Mouse (Mus musculus): ENCODE data around the gene Cpne9.
"Not testable (repeated sequence)": the region's sequence is repeated elsewhere in the genome, so short reads cannot be mapped to it uniquely, and the experiment has no call there.

Gene Cpne9

GRCm38 (mm10) chr6:113289346-113289745, 7.2 kb downstream of the Cpne9 start:
- no peak for DNase-seq (ENCODE audit: low read depth, low spot score)

DNA sequence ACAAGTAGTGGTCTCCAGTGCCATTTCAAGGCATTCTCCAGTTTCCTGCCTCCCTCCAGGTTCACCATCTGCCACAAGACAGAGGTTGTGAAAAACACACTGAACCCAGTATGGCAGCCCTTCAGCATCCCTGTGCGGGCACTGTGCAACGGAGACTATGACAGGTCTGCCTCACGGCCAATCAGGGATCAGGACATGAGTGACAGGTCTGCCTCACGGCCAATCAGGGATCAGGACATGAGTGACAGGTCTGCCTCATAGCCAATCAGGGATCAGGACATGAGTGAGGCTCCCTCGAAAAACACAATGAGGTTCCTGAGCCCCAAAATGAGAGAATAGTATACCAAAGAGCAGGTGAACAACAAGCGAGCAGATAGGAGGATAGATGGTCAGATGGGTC, 8.2 kb downstream of the Cpne9 start:
- no peak for DNase-seq (ENCODE audit: low read depth, low spot score)

DNA sequence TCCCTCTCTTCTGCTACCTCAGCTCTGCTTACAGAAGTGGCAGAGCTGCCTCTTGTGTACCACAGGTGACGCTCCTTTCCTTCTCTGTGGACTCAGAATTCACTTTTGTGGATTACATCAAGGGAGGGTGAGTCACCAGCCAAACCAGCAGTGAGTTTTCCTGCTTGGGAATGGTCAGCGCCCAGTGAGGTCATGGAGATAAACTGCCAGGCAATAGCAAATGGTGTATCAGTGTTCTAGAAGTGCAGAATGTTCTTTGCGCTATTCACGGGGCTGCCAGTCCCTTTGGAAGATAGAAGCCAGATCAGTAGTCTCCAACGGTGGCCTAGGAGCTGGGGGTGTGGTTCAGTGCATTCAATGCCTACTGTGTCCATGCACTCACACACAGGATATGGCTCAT, 10.8 kb downstream of the Cpne9 start:
- DNase-seq (ENCODE audit: low read depth, low spot score), result no peak

DNA sequence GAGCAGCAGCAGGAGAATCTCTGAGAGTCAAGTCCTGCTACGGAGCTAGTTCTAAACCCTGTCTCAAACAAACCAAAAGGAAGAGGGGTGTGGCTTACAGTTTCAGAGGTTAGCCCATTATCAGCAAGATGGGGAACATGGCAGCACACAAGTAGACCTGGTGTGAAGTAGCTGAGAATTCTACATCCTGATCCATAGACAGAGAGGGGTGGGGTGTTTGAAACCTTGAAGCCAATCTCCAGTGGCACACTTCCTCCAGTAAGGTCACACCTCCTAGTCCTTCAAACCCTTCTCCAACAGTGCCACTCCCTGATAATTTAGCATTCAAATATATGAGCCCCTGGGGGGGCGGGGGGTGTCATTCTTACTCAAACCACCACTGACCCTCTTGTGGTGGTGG, 13.9 kb downstream of the Cpne9 start:
- no peak for DNase-seq (ENCODE audit: low read depth, low spot score)

DNA sequence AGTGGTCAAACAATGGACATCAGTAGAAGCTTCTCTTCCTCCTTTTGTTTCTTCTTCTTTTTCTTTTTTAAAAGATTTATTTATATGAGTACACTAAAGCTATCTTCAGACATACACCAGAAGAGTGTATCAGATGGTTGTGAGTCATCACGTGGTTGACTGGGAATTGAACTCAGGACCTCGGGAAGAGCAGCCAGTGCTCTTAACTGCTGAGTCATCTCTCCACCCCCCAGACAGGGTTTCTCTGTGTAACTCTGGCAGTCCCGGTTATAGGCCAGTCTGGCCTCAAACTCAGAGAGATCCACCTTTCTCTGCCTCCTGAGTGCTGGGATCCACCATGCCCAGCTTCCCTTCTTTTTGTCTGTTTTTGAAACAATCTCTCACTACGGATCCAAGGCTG, 14.5 kb downstream of the Cpne9 start:
- DNase-seq (ENCODE audit: low read depth, low spot score), result no peak

DNA sequence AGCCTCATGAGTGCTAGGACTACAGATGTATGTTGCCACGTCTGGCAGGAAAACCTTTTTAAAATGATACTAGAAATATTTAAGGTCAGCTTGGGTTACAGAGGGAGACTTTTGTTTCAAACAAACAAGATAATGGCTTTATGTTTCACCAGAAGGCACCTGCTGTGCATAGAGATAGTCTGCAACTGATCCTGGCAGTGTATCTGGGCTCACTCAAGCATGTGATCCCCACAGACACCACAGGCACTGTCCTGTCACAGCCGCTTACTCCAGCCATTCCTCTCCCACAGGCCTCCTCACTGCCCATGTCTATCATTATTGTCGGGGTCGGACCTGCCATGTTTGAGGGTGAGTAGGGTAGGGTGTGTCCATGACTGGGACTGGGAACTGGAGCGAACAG, 19.2 kb downstream of the Cpne9 start:
- DNase-seq (ENCODE audit: low read depth, low spot score), result no peak

DNA sequence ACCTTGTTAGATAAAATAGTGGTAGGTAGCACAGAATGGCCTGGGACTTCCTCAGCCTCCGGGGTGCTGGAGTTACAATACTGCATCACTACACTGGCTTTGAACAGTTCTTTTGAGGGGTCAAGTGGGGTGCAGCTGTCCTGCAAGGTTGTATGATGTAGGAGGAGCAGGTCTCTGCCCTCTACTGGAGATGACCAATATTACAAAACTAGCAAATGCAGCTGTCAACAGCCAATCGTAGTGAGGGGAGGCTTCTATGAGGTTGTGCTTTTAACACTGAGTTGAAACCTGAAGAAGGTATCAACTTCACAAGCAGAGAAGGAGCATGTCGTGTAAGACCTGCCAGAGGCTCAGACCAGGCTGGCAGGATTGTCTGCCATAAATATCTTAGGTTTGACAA, 20.2 kb downstream of the Cpne9 start:
- peak; percentile 30 for DNase-seq (ENCODE audit: low read depth, low spot score)

GRCm38 (mm10) chr6:113306322-113306985, 24.3 kb downstream of the Cpne9 start:
- DNase-seq (ENCODE audit: low read depth, low spot score), result peak; percentile 98

DNA sequence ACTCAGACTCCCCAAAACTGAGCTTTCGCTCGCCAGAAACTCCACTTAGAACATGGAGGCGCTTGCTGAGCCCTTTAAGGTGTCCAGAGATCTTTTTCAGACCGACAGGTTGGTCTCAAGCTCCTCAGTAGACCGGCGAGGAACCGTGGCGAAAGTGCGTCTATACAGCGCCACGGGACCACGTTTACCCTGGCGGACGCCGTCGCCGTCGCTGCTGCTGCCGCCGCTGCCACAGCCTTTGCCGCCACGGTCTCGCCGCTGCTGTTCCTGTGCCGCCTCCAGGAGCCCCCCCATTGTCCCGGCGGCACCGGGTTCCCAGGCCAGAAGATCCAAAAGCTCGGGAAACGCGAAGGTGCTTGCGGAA, 24.9 kb downstream of the Cpne9 start, which contains the start of gene Brpf1:
Gene Brpf1, plus strand, starts transcription at position 152 of the 364 bp plus-strand sequence.
- no peak for DNase-seq (ENCODE audit: low read depth, low spot score)

- DNase-seq (ENCODE audit: low read depth, low spot score), result no peak
These were observed 25.5 kb downstream of the Cpne9 start for GRCm38 (mm10) chr6:113307481-113308121.

DNA sequence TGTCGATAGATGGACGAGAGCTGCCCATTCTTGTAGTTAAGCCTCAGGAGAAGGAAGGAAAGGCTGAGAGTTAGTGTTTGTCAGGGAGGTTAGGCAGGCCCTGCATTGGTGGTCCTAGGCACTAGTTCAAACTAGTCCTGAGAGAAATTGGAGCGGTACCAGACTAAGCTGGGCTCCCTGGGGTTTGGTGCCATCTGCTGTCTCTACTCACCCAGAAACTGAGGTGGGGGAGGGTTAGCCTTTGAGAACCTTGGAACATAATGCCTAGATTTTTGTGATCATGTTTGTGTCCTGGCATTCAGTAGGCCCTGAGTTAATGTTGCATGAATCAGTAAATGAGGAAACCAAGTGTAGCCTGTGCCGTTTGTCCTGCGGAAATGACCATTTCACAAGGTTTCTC, 26.0 kb downstream of the Cpne9 start:
- no peak for DNase-seq (ENCODE audit: low read depth, low spot score)

GRCm38 (mm10) chr6:113315972-113316371, 33.9 kb downstream of the Cpne9 start:
- no peak for DNase-seq (ENCODE audit: low read depth, low spot score)

DNA sequence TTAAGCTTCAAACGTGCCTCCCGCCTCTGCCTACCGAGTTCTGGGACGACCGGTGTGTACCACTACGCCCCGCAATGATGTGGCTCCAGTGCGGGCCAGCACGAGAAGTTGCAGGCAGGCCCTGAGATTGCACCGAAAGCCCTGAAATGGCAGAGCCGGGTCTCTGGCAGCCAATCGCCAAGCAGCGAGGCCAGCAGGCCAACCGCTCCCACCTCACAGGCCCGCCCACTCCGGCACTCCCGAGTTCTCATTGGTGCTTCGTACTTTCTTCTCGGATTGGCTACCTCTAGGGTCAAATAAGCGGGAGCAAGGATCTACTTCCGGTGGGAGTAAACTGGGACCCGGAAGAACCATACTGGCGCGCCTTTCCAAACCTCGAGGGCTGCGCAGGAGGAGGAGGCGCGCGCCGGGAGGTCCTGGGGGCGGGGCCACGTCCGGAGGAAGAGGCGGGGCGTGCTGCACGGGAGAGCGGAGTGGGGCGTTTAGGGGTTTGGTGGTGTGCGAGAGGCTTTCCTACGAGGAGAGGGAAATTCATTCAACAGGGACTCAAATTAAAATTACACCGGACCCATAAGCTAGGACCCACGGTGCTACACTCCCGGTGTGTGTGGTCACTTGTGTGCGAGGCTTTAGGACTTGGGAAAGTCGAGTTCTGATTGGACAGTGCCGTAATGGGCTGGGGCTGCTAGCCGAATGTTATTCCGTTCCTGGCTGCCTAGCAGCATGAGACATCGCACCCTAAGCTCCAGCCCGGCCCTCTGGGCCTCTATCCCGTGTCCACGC, 44.6 kb downstream of the Cpne9 start, which contains the start of gene Ogg1:
Gene Ogg1, plus strand, starts transcription at position 440 of the 783 bp plus-strand sequence.
- peak; percentile 95 for DNase-seq (ENCODE audit: low read depth, low spot score)

DNA sequence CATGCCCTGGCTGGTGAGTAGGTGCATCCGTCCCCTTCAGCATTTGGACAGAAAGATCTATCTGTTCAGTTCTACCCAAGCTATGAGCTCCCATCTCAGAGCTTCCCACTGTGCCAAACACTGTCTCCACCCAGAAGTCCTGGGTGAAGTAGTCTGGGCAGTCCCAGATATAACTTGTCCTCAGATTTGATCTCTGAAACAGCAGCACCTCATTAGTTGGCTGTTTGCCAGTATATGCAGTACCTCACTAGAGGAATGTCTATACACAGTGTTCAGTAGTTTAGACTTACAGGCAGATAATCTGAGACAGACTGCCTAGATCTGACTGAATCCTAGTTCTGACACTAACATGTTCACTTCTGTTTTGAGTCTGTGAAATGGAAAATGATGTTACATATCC, 47.3 kb downstream of the Cpne9 start:
- no peak for DNase-seq (ENCODE audit: low read depth, low spot score)

DNA sequence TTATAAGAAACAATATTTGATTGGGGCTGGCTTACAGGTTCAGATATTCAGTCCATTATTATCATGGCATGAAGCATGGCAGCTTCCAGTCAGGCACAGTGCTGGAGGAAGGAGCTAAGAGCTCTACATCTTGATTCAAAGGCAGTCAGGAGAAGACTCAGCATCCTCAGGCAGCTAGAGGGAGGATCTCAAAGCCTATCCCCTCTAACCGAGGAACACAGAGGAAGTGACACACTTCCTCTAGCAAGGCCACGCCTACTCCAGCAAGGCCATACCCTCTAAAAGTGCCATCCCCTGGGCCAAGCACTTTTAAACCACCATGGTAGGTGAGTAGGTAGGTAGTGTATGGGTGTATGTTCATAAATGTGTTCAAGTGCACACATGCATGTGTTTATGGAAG, 48.4 kb downstream of the Cpne9 start:
- DNase-seq (ENCODE audit: low read depth, low spot score), result no peak

DNA sequence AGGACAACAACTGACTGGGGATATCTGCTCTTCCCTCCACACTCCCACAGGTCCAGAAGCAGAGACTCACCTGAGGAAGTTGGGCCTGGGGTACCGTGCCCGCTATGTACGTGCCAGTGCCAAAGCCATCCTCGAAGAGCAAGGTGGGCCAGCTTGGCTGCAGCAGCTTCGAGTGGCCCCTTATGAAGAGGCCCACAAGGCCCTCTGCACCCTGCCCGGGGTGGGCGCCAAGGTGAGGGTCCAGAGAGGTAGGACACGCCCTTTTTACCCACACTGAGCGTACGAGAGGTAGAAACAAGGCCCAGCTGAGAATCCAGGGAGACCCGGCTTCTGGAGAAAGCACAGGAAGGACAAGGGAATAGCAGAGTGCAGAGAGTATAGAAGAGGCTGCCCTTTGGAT, 49.6 kb downstream of the Cpne9 start:
- DNase-seq (ENCODE audit: low read depth, low spot score), result no peak

DNA sequence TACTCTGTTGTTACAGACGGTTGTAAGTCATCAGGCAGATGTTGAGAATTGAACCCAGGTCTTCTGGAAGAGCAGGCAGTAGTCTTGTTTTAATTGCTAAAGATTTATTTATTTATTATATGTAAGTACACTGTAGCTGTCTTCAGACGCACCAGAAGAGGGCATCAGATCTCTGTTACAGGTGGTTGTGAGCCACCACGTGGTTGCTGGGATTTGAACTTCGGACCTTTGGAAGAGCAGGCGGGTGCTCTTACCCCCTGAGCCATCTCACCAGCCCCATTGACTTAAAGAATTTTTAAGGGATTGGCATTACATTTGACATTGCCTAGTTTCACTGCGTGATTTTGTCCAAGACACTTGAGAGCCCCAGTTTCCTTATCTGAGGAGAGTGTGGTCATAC, 50.6 kb downstream of the Cpne9 start:
- DNase-seq (ENCODE audit: low read depth, low spot score), result not testable (repeated sequence)

DNA sequence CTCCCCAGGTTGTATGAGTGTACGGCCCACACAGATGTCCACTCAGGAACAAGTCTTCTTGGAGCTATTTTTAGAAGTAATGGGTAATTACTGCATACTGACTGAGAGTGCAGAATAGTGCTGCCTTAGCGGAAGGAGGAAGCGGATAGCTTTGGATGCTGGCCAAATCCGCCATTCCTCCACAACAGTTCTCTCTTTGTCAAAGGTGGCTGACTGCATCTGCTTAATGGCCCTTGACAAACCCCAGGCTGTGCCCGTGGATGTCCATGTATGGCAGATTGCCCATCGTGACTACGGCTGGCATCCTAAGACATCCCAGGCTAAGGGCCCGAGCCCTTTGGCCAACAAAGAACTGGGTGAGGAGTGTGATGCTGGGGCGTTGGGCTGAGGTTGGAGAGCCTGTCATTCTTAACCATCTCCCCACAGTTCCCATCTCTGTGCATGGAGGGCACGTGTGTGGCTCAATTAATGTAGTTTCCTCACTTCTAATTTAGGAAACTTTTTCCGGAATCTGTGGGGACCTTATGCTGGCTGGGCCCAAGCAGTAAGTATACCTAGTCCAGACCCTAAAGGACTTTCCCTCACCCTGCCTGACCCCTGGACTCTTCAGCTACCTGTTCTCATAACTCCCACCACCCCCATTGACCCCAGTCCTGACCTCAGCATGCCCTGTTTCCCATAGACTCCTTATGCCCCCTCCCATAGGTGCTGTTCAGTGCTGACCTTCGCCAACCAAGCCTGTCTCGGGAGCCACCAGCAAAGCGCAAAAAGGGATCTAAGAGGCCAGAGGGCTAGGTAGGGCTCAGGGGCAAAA, 51.2 kb downstream of the Cpne9 start:
- no peak for DNase-seq (ENCODE audit: low read depth, low spot score)

GRCm38 (mm10) chr6:113334216-113334615, 52.1 kb downstream of the Cpne9 start:
- no peak for DNase-seq (ENCODE audit: low read depth, low spot score)

DNA sequence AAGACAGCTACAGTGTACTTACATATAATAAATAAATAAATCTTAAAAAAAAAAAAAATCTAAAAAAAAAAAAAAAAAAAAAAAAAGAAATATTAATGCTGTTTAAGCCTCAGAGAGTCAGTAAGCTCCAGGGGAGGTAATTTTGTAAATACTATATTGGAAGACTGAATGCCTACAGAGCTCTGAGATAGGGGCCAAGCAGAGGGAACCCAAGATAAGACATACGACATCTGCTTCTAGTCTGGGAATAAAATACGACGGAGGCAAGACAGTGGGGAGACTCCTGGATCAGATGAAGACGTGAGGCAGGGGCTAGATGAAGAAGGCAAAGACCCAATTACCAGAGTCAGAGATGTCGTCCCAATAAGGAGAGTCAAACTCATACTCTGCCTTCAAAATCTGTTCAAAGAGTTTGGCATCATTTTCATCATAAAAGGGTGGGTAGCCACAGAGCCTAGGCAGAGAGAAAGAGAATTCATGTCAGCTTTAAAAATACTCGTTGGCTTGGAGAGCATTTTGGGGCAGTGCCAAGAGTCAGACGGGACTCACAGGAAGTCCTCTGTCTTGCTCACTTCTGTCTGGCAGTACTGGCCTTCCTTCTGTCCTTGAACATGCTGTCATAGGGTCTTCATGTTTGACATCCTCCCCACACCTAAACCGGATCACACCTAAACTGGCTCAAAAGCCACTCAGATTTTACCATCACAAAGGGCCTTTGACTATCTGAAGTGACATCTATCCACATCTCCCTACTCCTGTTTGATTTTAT, 54.9 kb downstream of the Cpne9 start:
- no peak for DNase-seq (ENCODE audit: low read depth, low spot score)

- no peak for DNase-seq (ENCODE audit: low read depth, low spot score)
These were observed 59.5 kb downstream of the Cpne9 start for GRCm38 (mm10) chr6:113341574-113341973.

All from embryo, embryonic 11.5 days (tissue).